Mouse (Mus musculus): ENCODE results near the gene Frmd4b.

DNA sequence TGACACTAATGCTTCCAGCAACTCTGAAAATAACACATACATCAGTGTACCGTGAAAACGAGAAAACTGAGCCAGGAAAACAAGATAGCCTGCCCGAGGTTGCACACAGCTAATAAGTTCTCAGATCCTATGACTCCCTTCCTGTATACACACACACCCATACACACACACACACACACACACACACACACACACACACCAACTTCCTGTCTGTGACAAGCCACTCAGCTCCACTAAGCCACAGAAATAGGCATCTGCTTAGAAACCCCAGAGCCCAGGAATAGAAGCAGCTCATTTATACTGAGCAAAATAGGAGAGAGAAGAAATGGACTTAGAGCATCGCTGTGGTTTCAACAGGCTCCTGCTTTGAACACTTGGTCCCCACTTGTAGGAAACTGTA, 86.3 kb downstream of the Frmd4b start:
- TF ChIP-seq CTCF (IDR thresholded peaks at IDR 0.05; ENCODE audit: control insufficient read depth, insufficient read depth, insufficient replicate concordance, low read depth, low read length): no peak
- TF ChIP-seq POLR2A (IDR thresholded peaks at IDR 0.05; ENCODE audit: control insufficient read depth, low read depth, low read length): no peak
